Mouse (Mus musculus) spleen, adult 12 weeks (tissue): ENCODE data around the gene Rundc3a.

Experiments
- DNase-seq: peaks from one replicate; pipeline ENCODE4 v3.0.0; 2022; ENCODE audit warnings: low spot score

The Rundc3a gene

DNA sequence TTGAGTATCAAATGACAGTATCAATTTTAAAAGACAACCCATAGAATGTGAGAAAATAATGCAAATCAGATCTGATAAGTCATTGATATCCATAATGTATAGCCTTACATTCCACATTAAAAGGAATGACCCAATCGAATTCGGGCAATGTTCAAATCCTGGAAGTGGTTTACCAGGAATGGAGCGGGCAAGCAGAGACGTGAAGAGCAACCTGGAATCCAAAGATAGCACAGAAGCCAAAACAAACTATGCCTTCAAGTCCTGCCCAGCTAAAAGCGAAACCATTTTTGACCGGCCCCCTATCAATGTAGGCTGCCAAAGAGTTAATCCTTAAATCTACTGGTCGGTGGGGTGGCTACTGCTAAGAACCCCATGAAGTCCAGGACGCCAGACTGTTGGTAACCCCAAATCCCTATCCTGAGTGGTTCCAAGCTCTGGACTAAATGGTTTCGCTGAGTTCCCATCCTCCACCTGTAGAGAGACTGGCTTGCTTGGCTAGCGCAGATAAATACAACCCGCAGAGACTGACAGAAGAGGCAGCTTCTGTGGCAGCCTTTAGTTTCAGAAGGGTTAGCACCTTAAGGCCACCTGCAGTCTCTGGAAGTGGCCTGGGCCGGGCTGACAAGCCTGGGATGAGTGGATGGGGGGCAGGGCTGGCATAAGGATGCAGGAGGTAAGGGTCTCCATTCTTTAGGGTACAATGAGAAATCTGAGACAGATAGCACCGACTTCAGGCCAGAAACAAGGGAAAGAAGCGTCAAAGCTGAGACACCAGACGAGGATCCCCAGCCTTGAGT is 564 bp upstream of the Rundc3a start:
- DNase-seq, result no peak

DNA sequence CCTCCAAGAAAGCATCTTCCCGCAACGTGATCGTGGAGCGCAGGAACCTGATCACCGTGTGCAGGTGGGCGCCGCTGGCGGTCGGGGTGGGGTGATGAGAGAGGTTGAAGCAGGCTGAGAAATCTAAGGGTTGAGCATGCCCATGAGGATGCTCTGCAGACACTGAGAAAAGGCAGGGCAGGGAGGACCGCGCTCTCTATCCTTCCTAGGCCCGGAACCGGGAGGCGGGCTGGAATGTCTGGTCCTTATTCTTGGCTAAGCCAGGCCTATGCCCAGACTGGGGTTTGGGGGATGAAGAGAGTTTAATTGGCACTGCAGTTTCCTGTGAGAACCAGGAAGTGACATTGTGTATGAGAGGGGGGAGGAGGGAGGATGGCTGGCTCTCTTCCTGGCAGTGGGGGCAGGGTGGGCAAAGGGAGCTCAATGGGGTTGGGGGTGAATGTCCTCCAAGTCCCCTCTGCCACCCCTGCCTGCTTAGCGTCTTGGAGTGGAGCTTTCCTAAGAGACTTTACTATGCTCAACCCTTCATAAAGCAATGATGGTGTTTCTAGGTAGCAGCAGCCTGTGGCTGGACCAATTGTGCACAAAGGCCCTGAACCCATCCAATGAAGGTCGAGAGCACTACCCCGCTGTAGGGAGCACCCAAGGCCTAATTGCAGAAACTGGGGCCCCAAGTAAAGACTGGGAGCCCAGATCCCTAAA is 667 bp downstream of the Rundc3a start:
- no peak for DNase-seq

DNA sequence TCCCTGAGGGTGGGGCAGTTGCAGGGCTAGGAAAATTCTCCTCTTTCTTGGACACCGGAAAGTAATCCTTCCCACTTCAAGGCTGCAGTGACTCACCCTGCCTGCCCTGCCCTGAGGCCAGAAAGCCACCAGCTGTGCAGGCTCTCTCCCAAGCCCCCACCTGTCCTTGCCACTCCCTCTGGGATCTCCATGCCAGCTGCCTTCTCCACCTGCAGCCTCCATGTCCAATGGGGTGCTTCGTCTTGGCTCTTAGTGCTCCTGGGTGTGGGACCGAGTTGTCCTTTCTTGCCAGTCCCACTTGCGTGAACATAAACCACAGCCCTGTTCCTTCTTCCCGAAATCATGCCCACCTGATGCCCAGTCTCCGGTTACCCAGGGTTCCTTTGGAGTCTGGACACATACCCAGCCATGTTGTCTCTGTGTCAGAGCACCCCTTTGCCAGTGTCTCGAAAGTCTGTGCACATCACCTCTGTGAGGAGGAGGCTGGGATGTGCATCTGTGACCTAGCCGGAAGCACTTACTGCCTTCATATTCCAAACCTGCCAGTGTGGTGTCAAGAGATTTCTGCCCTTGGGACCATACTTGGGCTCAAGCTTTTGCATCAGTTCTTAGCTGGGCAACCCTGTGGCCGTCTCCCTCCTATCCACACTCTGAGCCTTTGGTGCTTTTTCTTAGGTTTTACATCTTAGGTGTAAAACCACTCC is 1.4 kb downstream of the Rundc3a start:
- DNase-seq, result no peak

DNA sequence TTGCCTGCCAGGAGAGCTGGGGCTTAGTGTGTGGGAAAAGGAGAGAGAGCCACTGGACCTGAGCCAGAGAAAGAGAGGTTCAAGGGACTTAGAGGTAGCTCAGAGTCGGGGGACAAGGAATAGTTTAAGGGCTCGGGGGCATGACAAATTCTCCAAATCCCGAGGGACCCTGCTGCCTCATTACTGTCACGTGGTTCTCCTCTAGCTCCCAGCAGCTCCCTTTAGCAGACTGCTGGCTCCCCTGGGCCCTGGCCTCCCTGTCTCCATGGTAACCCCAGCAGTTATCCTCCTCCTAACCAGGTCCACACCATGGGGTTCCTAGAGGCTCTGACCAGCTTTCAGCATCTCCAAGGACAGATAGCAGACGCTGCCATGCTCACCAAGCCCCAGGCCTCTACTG is 2.0 kb downstream of the Rundc3a start:
- DNase-seq, result no peak

DNA sequence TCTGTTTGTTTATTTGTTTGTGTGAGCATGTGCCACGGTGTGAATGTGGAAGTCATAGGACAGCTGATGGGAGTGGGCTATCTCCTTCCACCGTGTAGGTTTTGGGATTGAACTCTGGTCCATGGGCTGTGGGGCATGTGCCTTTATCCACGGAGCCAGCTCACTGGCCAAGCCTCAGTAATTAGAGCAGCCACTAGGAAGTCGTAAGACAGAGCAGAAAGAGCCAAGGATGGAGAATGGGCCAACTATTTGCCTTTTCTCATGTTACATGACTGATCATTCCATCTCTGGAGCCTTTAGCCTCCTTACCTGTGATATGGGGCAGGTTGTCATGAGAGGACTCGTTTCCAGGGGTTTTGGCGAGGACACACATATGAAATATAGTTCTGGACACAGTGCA is 3.1 kb downstream of the Rundc3a start:
- no peak for DNase-seq

DNA sequence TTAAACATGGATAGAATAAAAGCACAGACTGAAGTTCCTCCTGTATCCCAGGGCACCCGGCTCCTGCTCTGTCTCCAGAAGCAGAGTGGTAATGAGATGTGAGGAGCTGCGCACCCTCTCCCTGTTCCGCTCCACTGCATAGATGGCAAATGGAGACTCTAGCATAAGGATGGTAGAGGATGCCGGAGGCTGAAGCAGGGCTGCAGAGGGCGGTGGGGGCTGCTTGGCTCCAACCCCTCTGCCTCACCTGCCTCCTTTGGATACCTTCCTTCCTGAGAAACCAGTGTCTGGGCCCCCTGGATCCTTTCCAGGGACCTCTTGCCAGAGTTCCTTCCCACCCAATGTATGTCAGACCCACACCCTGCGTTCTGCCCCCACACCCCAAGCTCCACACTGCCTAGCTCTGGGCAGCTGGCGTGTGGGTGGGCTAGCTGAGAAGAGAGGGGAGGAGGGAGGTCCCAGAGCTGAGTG is 3.5 kb downstream of the Rundc3a start:
- no peak for DNase-seq

DNA sequence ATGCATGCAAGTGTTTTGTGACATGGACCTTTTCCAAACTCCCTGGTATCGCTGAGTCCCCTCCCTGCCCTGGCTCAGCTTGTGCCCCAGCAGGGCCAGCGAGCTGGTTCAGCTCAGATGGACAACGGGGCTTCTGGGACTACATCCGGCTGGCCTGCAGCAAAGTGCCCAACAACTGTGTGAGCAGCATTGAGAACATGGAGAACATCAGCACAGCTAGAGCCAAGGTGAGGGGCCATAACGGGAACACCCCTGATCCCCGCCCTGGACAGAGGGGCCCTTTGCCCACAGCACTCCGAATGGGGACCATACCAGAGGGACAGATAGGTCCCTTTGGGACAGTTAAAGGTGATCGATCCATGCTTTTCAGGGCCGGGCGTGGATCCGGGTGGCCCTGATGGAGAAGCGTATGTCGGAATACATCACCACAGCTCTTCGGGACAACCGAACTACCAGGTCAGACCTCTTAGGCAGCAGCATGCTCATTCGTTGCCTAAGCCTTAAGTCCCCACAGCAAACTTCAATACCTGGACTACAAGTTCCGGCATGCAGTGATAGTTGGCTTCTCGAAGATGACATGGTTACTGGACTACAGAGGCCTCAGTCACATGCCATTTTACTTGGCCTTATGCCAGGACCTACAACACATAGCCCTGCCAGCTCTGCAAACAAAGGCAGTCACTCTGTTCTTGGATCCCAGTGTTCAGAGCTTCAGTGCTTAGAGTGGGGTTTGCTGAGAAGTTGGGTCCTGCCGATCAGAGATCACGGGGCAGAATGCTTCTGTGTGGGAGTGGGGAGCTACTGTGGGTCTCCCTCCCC is 5.0 kb downstream of the Rundc3a start:
- no peak for DNase-seq

DNA sequence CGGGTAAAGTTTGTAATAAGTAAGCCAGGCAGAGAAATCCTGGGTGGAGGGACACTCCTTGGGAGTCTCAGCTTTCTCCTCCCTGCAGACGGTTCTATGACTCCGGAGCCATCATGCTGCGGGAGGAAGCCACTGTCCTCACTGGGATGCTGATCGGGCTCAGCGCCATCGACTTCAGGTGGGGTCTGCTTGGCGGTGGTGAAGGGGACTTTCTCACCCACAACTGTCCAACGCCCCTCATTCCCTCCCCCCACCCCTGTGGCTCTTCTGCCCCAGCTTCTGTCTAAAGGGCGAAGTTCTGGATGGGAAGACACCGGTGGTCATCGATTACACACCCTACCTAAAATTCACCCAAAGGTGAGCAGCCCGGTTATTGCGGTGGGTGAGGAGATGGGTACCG is 5.9 kb downstream of the Rundc3a start:
- no peak for DNase-seq

DNA sequence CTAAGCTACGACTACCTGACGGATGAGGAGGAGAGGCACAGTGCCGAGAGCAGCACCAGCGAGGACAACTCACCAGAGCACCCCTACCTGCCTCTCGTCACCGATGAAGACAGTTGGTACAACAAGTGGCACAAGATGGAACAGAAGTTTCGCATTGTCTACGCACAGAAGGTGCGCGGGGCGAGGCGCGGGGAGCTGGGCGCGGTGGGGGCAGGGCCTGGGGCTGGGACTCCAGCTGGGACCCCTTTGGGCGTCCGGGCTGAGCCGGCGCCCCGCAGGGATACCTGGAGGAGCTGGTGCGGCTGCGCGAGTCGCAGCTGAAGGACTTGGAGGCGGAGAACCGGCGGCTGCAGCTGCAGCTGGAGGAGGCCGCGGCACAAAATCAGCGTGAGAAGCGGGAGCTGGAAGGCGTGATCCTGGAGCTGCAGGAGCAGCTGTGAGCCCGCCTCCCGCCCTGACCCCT is 6.4 kb downstream of the Rundc3a start:
- DNase-seq, result no peak

DNA sequence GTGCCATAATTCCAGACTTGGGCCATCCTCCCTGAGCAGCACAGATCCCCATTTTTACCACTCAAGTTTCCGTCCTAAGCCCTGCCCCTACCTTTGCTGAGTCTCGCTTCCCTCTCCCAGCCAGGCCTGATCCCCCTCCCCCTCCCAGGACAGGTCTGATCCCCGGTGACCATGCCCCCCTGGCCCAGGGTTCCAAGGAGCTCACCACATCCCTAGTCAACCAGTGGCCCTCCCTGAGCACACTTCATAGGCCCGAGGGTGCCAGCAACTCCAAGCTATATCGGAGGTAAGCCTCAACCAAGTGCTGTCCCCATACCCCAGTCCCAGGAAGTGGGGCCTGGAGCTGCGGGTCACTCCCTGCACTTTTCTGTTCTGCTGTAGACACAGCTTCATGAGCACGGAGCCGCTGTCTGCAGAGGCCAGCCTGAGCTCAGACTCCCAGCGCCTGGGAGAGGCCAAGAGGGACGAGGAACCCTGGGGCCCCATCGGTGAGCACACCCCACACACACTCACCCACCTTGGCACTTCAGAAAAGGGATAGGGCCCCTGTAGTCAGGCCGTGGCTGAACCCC is 7.4 kb downstream of the Rundc3a start:
- DNase-seq, result no peak

DNA sequence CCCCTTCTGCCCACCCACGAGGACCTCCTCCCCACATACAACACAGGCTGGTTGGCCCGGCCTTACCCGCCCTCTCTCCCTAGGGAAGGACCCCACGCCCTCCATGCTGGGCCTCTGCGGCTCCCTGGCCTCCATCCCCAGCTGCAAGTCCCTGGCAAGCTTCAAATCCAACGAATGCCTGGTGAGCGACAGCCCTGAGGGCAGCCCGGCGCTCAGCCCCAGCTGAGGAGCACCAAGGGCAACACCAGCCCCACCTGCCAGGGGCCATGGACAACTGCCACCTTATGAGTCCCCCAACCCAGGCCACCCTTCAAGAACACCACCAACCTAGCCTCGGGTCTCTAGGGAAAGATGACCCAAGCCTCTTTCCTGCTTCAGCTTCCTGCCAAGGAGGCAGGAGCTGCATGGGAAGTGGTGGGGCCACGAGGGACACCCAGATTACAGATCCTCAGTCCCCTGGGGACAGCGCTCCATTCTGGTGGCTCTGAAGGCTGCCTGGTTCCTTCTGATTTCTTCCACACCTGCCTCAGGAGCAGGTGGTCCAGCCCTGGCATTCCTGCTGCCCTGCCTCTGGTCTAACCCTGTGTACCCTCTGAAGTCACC is 8.8 kb downstream of the Rundc3a start:
- DNase-seq, result no peak

DNA sequence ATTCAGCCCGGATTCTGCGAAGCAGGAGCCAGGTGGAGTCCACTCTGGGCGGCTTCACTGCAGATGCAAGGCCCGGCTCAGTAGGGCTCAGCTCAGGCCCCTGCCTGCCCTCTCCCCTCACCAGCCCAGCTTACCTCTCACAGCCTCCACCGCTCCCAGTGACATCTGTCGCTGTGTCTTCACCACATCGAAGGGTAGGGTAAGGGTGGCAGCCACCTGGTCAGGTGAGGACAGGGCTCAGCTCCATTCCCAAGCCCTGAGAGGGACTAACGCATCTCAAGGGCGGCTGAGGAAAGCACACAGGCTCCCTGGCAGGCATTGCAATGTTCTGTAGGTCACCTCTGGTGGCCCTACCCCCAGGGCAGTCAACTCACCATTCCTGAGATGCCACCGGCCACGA is 10.5 kb downstream of the Rundc3a start:
- DNase-seq, result no peak

DNA sequence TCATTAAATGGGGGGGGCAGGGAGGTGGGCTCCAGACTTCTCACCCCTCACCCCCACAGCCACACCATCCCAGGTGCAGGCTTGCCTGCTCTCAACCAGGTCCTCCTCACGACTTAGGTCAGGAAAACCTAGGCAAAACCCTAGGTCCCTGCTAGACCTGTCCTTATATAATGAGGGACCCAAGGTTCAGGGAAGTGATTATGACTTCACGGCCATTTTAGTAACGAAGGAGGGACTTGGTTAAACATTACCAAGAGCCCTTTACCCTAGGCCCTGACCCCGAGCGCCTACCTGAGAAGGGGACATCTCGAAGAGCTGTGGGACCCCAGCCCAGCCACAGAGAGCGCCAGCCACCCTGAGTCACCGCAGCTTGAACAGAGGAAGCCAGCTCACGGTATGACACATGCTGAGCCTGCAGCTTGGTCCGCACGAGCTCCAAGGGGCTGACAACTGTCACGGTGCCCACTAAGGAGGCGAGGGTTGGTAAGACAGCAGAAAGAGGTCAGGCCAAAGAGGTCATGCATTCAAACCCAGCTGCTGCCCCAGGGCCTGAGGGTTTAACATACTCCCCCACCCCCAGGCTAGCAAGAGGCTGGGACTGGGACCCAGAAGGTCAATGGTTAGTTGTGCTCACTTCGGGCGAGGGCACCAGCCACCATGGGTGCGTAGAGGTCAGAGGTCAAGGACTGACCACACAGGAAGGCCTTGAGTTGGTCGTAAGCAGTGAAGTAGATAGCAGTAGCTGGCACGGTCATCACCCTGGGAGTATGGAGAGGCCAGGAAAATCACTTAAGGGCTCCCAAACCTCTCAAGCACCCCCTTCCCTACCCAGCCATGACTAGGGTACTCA is 11.2 kb downstream of the Rundc3a start:
- no peak for DNase-seq

DNA sequence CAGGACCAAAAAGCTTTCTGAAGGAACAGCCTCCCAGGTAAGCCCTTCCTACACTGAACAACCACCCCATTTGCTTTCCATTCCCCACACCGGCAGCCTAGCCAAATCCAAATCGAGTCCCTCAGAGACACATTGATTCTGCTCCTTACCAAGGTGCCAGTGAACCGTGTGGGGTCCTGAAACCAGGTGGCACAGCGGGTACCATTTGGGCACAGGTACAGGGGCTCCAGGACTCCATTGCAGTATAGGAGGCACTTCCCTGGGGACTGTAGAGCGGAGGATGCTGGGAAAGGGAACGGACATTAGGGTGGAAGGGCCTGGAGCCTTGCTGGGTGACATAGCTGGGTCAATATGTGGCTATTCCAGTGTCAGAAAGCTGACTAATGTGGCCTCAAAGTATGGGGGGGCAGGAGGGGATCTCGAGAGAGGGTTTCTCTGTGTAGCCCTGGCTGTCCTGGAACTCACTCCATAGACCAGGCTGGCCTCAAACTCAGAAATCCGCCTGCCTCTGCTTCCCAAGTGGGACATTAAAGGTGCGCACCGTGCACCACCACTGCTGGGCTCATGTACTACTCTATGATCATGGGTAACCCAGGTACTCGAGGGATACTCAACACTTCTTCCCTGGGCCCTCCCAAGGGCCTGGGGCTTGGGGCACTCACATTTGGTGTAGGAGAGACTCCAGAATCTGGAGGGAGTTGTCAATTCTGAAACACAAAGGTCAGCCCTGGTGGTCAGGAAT is 12.5 kb downstream of the Rundc3a start:
- DNase-seq, result no peak

DNA sequence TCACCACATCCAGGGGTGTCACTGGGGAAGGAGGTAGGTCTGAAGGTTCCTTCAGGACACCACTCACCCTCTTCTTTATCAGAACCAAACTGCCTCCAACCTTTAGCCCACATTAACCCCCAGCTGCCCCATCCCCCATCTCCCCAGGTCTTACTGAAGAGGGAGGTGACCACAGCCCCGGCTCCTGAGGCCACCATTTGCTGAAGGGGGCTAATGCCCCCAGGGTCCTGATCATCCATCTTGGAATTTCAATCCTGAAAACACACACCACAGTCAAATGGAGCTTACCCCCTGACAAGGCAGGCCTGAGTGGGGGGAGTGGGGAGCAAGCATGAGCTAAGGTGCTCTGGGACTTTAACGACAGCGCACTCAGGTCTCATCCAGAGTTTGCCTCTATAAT is 13.2 kb downstream of the Rundc3a start:
- no peak for DNase-seq

DNA sequence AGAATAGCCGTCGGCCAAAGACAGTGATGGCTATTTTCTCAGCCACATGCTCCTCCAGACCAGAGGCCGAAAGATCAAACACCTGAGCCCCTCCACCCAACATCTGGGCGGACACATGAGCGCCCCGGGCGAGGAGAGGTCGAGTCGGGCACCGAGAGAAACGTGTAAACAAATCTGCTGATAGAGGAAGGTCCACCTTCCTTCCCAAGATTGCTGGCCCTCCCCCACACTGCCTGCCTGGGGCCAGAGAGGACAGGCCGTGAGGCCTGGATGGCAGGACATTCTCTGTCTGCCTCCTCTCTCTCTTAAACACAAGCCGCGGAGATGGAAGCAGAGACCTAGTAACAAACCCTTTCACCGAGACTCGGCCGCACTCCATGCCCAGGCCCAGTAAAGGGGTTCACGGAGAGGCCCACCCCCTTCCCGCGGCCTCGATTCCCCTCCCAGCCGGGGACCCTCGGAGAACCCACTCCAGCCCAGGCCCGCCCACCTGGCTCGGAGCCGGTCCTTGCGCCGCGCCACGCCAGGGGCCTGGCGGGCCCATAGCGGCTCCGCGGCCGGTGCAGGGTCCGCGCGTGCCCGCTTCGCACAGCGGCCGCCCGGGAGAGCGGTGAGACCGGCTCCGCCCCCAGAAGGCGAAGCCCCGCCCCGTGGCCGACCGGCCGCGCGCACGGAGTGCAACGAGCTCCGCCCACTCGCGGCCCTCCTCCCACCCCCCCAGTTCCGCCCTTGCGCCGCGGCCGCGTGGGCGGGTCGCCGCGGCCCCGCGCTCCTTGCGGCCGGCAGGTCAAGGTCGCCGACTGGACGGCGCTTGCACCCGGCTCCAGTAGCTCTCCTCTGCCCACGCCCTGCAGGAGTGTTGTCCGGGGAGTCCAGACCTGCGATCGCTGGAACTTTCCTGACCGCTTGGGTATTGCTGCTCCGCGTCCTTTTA is 14.0 kb downstream of the Rundc3a start:
- peak; percentile 94 for DNase-seq

DNA sequence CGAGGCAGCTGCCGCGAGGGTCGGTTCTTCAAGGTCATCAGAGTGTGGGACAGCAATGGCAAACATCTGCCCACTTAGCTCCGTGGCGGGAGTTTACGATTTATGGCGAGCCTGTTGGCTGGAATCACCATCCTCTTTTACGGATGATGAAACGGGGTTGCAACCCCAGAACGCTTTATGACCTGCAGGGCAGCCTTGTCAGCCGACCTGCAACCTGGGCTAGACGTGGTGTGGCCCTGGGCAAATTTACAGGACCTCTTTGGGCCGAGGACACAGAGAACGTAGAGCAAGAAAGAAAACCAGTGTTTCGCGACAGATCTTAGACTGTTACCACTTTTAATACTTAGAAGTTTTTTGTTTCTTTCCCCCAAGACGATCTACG is 14.6 kb downstream of the Rundc3a start, which contains the start of gene Slc25a39:
TSS of gene Slc25a39 (minus strand) at position 113 of the 382 bp plus-strand sequence.
- no peak for DNase-seq

DNA sequence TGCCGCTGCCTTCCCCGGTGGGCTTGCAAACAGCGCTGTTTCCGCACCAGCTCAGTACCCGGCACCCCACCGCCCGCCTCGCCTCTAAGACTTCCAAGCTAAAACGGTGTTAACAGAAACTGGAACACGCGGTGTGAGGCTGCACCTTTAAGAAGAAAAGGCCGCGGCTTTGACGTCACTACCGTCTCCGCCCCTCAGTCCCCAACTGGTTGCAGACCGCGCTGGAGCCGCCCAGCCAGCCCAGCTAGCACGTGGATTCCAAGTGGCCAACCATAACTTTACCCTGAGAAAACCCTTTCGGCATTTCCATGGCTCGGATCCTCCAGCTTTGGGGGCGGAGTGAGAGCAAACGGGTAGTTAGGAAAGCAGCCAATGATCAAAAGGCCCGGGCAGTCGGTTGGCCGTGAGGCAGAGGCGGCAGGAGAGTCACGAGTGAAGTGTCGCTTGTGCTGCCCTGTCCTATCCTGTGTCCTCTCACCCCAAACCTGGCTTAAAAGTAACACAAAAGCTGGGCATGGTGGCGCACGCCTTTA is 15.2 kb downstream of the Rundc3a start:
- peak; percentile 94 for DNase-seq
